Mouse (Mus musculus): ENCODE results near the gene Sgms1. TPM values are rescaled to one million over a fixed set of nuclear protein-coding genes. Genes with fewer than 3 reads are reported as not detected.
"Not testable (repeated sequence)": the region's sequence is repeated elsewhere in the genome, so short reads cannot be mapped to it uniquely, and the experiment has no call there.

The Sgms1 gene
- polyA plus RNA-seq, 2 experiments = 20.8 to 36.8 TPM

GRCm38 (mm10) chr19:32090804-32091203, 298.7 kb downstream of the Sgms1 start:
- H3K9ac ChIP-seq (ENCODE audit: low read depth, low read length, severe bottlenecking) = no peak overlapping the region
- no peak overlapping the region for H3K4me2 ChIP-seq (replicated peaks; ENCODE audit: low read depth, low read length, severe bottlenecking)
- no peak for DNase-seq (ENCODE audit: low spot score)
- no peaks in the 10 kb centered on the region for H3K27me3 ChIP-seq (ENCODE audit: control insufficient read depth, insufficient read depth, low read length)
- TF ChIP-seq POLR2A (IDR thresholded peaks at IDR 0.05; ENCODE audit: borderline replicate concordance, extremely low read depth, insufficient read depth, insufficient read length) = no peak
- no peak overlapping the region for H3K4me3 ChIP-seq (replicated peaks; ENCODE audit: low read length)
- H3K27ac ChIP-seq (replicated peaks; ENCODE audit: low read depth, low read length) = no peak overlapping the region
- WGBS = 91% methylated on average over 4 of the region's 4 CpGs
- H3K4me1 ChIP-seq (ENCODE audit: control insufficient read depth, insufficient read depth, low read length) = no peaks in the 10 kb centered on the region
- no peaks in the 10 kb centered on the region for H3K36me3 ChIP-seq (ENCODE audit: control insufficient read depth, insufficient read depth, low read length)
- H3K9me3 ChIP-seq (ENCODE audit: control insufficient read depth, low read length) = no peaks in the 10 kb centered on the region
- ATAC-seq (ENCODE audit: low FRiP score, low read depth) = no peak

- 88% methylated on average over 1 of the region's 1 CpGs for WGBS
- Histone ChIP-seq H3K27ac (replicated peaks; ENCODE audit: low read depth, low read length) (no peak overlapping the region), H3K4me2 (replicated peaks; ENCODE audit: low read depth, low read length, severe bottlenecking) (no peak overlapping the region), H3K4me3 (replicated peaks; ENCODE audit: low read length) (no peak overlapping the region), H3K9ac (ENCODE audit: low read depth, low read length, severe bottlenecking) (no peak overlapping the region), H3K4me1 (ENCODE audit: control insufficient read depth, insufficient read depth, low read length) (no peaks in the 10 kb centered on the region), H3K9me3 (ENCODE audit: control insufficient read depth, low read length) (no peaks in the 10 kb centered on the region), H3K27me3 (ENCODE audit: control insufficient read depth, insufficient read depth, low read length) (no peaks in the 10 kb centered on the region), H3K36me3 (ENCODE audit: control insufficient read depth, insufficient read depth, low read length) (no peaks in the 10 kb centered on the region)
- DNase-seq (ENCODE audit: low spot score) (no peak), ATAC-seq (ENCODE audit: low FRiP score, low read depth) (no peak)
- no peak for TF ChIP-seq POLR2A (IDR thresholded peaks at IDR 0.05; ENCODE audit: borderline replicate concordance, extremely low read depth, insufficient read depth, insufficient read length)
These were observed 300.9 kb downstream of the Sgms1 start for GRCm38 (mm10) chr19:32088570-32088969.

DNA sequence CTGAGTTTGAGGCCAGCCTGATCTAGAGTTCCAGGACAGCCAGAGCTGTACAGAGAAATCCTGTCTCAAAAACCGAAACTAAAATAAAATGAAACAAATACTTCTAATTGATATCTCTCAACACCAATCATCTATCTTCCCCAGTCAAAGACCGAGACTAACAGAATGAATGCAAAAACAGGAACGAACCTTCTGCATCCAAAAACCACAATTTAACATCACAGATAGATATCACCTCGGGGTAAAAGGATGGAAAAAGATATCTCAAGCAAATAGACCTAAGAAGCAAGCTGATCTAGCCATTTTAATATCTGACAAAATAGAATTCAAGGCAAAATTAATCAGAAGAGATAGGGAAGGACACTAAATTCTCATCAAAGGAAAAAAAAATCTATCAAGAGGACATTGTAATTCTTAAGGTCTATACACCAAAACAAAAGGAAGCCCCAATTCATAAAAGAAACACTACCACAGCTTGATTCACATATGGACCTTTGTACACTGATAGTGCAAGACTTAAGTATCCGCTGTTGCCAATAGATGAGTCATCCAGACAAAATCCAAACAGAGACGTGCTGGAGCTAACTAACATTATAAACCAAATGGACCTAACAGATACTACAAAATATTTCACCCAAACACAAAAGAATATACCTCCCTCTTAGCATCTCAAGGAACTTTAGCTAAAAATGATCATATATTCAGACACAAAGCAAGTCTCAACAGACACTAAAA, 301.6 kb downstream of the Sgms1 start:
- Histone ChIP-seq H3K9ac (ENCODE audit: low read depth, low read length, severe bottlenecking) (no peak overlapping the region), H3K27me3 (ENCODE audit: control insufficient read depth, insufficient read depth, low read length) (no peaks in the 10 kb centered on the region), H3K4me2 (replicated peaks; ENCODE audit: low read depth, low read length, severe bottlenecking) (no peak overlapping the region), H3K27ac (replicated peaks; ENCODE audit: low read depth, low read length) (no peak overlapping the region), H3K4me3 (replicated peaks; ENCODE audit: low read length) (no peak overlapping the region), H3K4me1 (ENCODE audit: control insufficient read depth, insufficient read depth, low read length) (no peaks in the 10 kb centered on the region), H3K9me3 (ENCODE audit: control insufficient read depth, low read length) (no peaks in the 10 kb centered on the region), H3K36me3 (ENCODE audit: control insufficient read depth, insufficient read depth, low read length) (no peaks in the 10 kb centered on the region)
- TF ChIP-seq POLR2A (IDR thresholded peaks at IDR 0.05; ENCODE audit: borderline replicate concordance, extremely low read depth, insufficient read depth, insufficient read length) = no peak
- no peak for DNase-seq (ENCODE audit: low spot score)
- no peak for ATAC-seq (ENCODE audit: low FRiP score, low read depth)
- 87% methylated on average over 6 of the region's 6 CpGs for WGBS

- not testable (repeated sequence) for H3K4me1 ChIP-seq (ENCODE audit: control insufficient read depth, insufficient read depth, low read length); H3K27me3 ChIP-seq (ENCODE audit: control insufficient read depth, insufficient read depth, low read length); H3K4me2 ChIP-seq (replicated peaks; ENCODE audit: low read depth, low read length, severe bottlenecking); H3K36me3 ChIP-seq (ENCODE audit: control insufficient read depth, insufficient read depth, low read length); H3K9ac ChIP-seq (ENCODE audit: low read depth, low read length, severe bottlenecking); ATAC-seq (ENCODE audit: low FRiP score, low read depth); H3K9me3 ChIP-seq (ENCODE audit: control insufficient read depth, low read length); H3K27ac ChIP-seq (replicated peaks; ENCODE audit: low read depth, low read length); H3K4me3 ChIP-seq (replicated peaks; ENCODE audit: low read length); DNase-seq (ENCODE audit: low spot score)
- 100% methylated on average over 1 of the region's 1 CpGs for WGBS
These were observed 304.7 kb downstream of the Sgms1 start for GRCm38 (mm10) chr19:32084813-32085212.

Other genes starting within 250 kb of the Sgms1 start
- gene Rpl9-ps6, start 76.9 kb upstream of the Sgms1 start, polyA plus RNA-seq (2012; rRNA removed) = 25.4 and 47.7 TPM in 2 replicates
- 138 and 162 TPM in 2 replicates for gene Rpl9-ps6, start 76.9 kb upstream of the Sgms1 start, polyA plus RNA-seq (2014; fragmentation: Nextera tagmentation; extraction: Ambion mirVana)
- 40.8 and 69.7 TPM in 2 replicates for gene Minpp1, start 96.1 kb upstream of the Sgms1 start, polyA plus RNA-seq (2012; rRNA removed)
- gene Minpp1, start 96.1 kb upstream of the Sgms1 start, polyA plus RNA-seq (2014; fragmentation: Nextera tagmentation; extraction: Ambion mirVana) = 64.8 and 72.8 TPM in 2 replicates
- 61.1 and 62.0 TPM in 2 replicates for gene Papss2, start 206.1 kb upstream of the Sgms1 start, polyA plus RNA-seq (2012; rRNA removed)
- 48.2 and 51.1 TPM in 2 replicates for gene Papss2, start 206.1 kb upstream of the Sgms1 start, polyA plus RNA-seq (2014; fragmentation: Nextera tagmentation; extraction: Ambion mirVana)